Mouse (Mus musculus) myocyte (in vitro differentiated cells): Measurements from ENCODE around the gene Actl10. TPM values are rescaled to one million over a fixed set of nuclear protein-coding genes. Genes with fewer than 3 reads are reported as not detected.
A peak's percentile ranks its signal among the peaks of the same experiment; 100 is the strongest.

Experiments used
- H3K27me3 ChIP-seq: one replicate; pipeline ENCODE4 v1.6.1; 2011; ENCODE audit not compliant: control insufficient read depth, insufficient read depth, insufficient read length
- H3K36me3 ChIP-seq: one replicate; pipeline ENCODE4 v1.6.1; 2011; ENCODE audit not compliant: control insufficient read depth, insufficient read depth
- H3K4me2 ChIP-seq: one replicate; pipeline ENCODE4 v1.6.1; 2011; ENCODE audit warnings: low read depth, control low read depth
- H3K4me3 ChIP-seq: one replicate; pipeline ENCODE4 v1.5.1; 2011; ENCODE audit warnings: mild to moderate bottlenecking, control low read depth, moderate library complexity
- H3K79me2 ChIP-seq: one replicate; pipeline ENCODE4 v1.6.1; 2011; ENCODE audit not compliant: control insufficient read depth, insufficient read depth
- H3ac ChIP-seq: one replicate; pipeline ENCODE4 v1.6.1; 2011; ENCODE audit not compliant: control insufficient read depth, insufficient read length
- CEBPB ChIP-seq: IDR thresholded peaks from 2 replicates; pipeline ENCODE4 v1.6.1; 2011; ENCODE audit warnings: mild to moderate bottlenecking, moderate library complexity; ENCODE audit not compliant: poor library complexity, insufficient read depth, severe bottlenecking
- E2F4 ChIP-seq: IDR thresholded peaks from one replicate; pipeline ENCODE4 v1.6.1; 2011; ENCODE audit warnings: mild to moderate bottlenecking, control low read depth, moderate library complexity; ENCODE audit not compliant: insufficient read depth
- MAX ChIP-seq: IDR thresholded peaks from one replicate; pipeline ENCODE4 v1.6.1; 2011; ENCODE audit warnings: low read depth, mild to moderate bottlenecking, control low read depth
- MYOD1 ChIP-seq, 3 experiments: IDR thresholded peaks; one replicate each; pipeline ENCODE4 v1.6.1; 2011; ENCODE audit warnings: control low read depth in 2 of 3, low read depth in 2 of 3, mild to moderate bottlenecking in 2 of 3, moderate library complexity in 1 of 3; ENCODE audit not compliant: insufficient read length in 2 of 3, control insufficient read depth in 1 of 3
- MYOG ChIP-seq, 3 experiments: IDR thresholded peaks; one replicate each; pipeline ENCODE4 v1.6.1; 2011; ENCODE audit warnings: control low read depth in 2 of 3, low read depth in 2 of 3, mild to moderate bottlenecking in 2 of 3; ENCODE audit not compliant: insufficient read length in 2 of 3, control insufficient read depth in 1 of 3, insufficient read depth in 1 of 3
- POLR2A ChIP-seq: IDR thresholded peaks from one replicate; pipeline ENCODE4 v1.6.1; 2011; ENCODE audit warnings: low read depth, mild to moderate bottlenecking, control low read depth, moderate library complexity; ENCODE audit not compliant: insufficient read length
- POLR2AphosphoS2 ChIP-seq: IDR thresholded peaks from one replicate; pipeline ENCODE4 v1.6.1; 2011; ENCODE audit warnings: low read depth, control low read depth; ENCODE audit not compliant: insufficient read length
- REST ChIP-seq: IDR thresholded peaks from one replicate; pipeline ENCODE4 v1.6.1; 2011; ENCODE audit warnings: mild to moderate bottlenecking, control low read depth, moderate library complexity; ENCODE audit not compliant: insufficient read depth, insufficient read length
- SRF ChIP-seq: IDR thresholded peaks from one replicate; pipeline ENCODE4 v1.6.1; 2011; ENCODE audit warnings: low read depth; ENCODE audit not compliant: control insufficient read depth, insufficient read length
- TCF12 ChIP-seq: IDR thresholded peaks from one replicate; pipeline ENCODE4 v1.6.1; 2011; ENCODE audit warnings: mild to moderate bottlenecking, control low read depth; ENCODE audit not compliant: poor library complexity, insufficient read depth, severe bottlenecking
- TCF3 ChIP-seq: IDR thresholded peaks from one replicate; pipeline ENCODE4 v1.6.1; 2011; ENCODE audit warnings: low read depth, control low read depth; ENCODE audit not compliant: insufficient read length
- USF1 ChIP-seq: IDR thresholded peaks from one replicate; pipeline ENCODE4 v1.6.1; 2011; ENCODE audit warnings: low read depth, mild to moderate bottlenecking, control low read depth, moderate library complexity
- polyA plus RNA-seq: library from polyadenylated mRNA; unstranded; fragments of >200 nt; fragmentation: generic; extraction: Trizol; gene quantifications from one replicate; pipeline ENCODE4 v1.2.1, GENCODE M21; 2012; ENCODE audit warnings: missing spikeins

Actl10 gene
- polyA plus RNA-seq, 1 experiment: 0.17 TPM

GRCm38 (mm10) chr2:154555235-154555634, 3.7 kb downstream of the Actl10 start:
- H3ac ChIP-seq: no peak overlapping the region
- no peak overlapping the region for H3K4me2 ChIP-seq
- TF ChIP-seq MYOG (IDR thresholded peaks at IDR 0.05; ENCODE audit: control insufficient read depth in 1 of 3, insufficient read depth in 1 of 3, insufficient read length in 2 of 3, low read depth in 2 of 3): no peak
- TF ChIP-seq MYOD1 (IDR thresholded peaks at IDR 0.05; ENCODE audit: control insufficient read depth in 1 of 3, insufficient read length in 2 of 3, low read depth in 2 of 3): peak in 2 of 3 experiments; percentile 8 to 44
- no peak for TF ChIP-seq TCF12
- H3K79me2 ChIP-seq: no peaks in the 10 kb centered on the region
- H3K4me3 ChIP-seq: no peak overlapping the region
- H3K27me3 ChIP-seq: no peaks in the 10 kb centered on the region
- no peaks in the 10 kb centered on the region for H3K36me3 ChIP-seq

DNA sequence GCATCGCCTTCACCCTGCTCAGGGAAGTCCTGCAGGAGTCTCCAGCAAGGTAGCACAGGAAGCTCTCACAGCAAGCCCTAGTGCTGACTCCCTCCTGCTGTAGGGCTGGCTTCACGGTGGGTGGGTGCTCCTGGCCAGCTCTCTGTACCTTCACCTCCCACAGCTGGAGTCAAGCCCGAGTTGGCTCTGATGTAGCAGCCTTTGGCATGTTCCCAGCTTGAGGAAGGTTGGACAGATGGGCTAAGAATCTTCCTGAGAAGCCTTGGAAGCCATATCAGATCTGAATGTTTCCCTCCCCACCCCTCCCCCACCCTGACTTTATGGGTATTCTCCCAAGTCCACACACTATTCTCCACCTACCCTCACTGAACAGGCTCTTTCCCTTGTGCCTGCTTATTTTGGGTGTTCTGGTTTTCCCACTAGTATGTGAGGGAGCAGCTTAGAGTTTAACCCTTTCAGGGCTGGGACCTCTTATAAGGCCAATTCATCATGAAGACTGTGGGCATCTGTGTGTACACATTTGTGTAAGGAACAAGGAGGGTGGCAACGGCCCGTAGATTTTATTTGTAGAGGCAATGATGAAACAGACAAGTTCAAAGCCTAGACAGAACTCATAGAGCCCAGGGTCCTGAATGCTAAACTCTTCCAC, 5.7 kb downstream of the Actl10 start:
- no peak overlapping the region for H3K4me2 ChIP-seq
- no peaks in the 10 kb centered on the region for H3K79me2 ChIP-seq
- TF ChIP-seq MYOG (IDR thresholded peaks at IDR 0.05; ENCODE audit: control insufficient read depth in 1 of 3, insufficient read depth in 1 of 3, insufficient read length in 2 of 3, low read depth in 2 of 3) (no peak), TCF12 (no peak), CEBPB (no peak), USF1 (no peak), MAX (no peak), POLR2AphosphoS2 (no peak), SRF (no peak), REST (no peak), TCF3 (no peak), MYOD1 (IDR thresholded peaks at IDR 0.05; ENCODE audit: control insufficient read depth in 1 of 3, insufficient read length in 2 of 3, low read depth in 2 of 3) (no peak), E2F4 (no peak), POLR2A (no peak)

DNA sequence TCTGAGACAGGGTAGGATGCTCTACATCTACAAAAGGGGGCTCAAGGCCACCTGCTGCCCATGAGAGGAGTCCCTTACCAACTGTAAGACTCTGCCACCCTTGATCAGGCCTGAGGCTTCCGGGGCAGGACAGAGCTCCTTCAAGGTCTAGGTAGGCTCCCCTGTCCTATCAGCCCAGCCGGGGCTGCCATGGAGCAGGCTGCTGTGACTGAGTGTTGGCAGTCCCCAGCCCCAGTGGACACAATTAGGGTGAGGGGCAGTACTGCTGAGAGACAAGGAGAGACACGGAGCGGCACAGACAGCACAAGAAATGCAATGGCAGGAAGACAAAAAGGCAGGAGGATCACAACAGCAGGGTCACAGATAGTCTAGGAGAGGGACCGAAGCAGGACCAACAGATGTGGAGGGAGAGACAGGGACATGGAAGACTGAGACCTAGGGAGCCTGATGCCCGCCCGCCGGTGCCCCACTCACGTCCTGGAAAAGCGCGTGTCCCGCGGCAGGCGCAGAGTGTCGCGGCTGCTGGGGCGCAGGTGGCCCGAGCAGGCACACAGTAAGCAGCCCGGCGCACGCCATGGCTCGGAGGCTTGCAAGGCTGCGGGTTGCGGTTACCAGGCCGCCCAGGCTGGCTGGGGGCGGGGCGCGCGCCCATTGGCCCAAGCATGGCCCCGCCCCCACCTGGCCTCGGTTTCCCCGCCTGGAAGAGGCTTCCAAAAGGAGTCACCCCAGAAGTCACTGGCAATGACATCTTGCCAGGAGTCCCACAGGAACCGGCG, 6.9 kb downstream of the Actl10 start, which contains the start of gene Necab3:
TSS of gene Necab3 (minus strand) at position 627 of the 776 bp plus-strand sequence.
- Histone ChIP-seq H3K27me3 (no peaks in the 10 kb centered on the region), H3K4me3 (no peak within 1 kb of the TSS), H3K4me2 (no peak within 1 kb of the TSS), H3K79me2 (no peaks in the 10 kb centered on the region), H3K36me3 (peaks cover 5% of the 10 kb centered on the region), H3ac (no peak within 1 kb of the TSS)
- no peak for TF ChIP-seq USF1
- no peak for TF ChIP-seq POLR2A
- no peak for TF ChIP-seq TCF12
- no peak for TF ChIP-seq MYOG (IDR thresholded peaks at IDR 0.05; ENCODE audit: control insufficient read depth in 1 of 3, insufficient read depth in 1 of 3, insufficient read length in 2 of 3, low read depth in 2 of 3)
- TF ChIP-seq TCF3: no peak
- TF ChIP-seq POLR2AphosphoS2: no peak
- no peak for TF ChIP-seq REST
- no peak for TF ChIP-seq SRF
- TF ChIP-seq E2F4: no peak

More for the DNA sequence above, 5.7 kb downstream of the Actl10 start:
- H3K36me3 ChIP-seq: no peaks in the 10 kb centered on the region
- no peak overlapping the region for H3K4me3 ChIP-seq
- no peak overlapping the region for H3ac ChIP-seq
- no peaks in the 10 kb centered on the region for H3K27me3 ChIP-seq

GRCm38 (mm10) chr2:154563612-154564170, 12.1 kb downstream of the Actl10 start:
- Histone ChIP-seq H3K36me3 (peaks cover 5% of the 10 kb centered on the region), H3ac (no peak overlapping the region), H3K4me2 (no peak overlapping the region), H3K79me2 (peaks cover 15% of the 10 kb centered on the region), H3K4me3 (no peak overlapping the region), H3K27me3 (no peaks in the 10 kb centered on the region)
- TF ChIP-seq MYOD1 (IDR thresholded peaks at IDR 0.05; ENCODE audit: control insufficient read depth in 1 of 3, insufficient read length in 2 of 3, low read depth in 2 of 3) (no peak), SRF (no peak), USF1 (no peak), E2F4 (no peak), POLR2A (no peak), CEBPB (no peak), POLR2AphosphoS2 (no peak), TCF12 (no peak), MAX (no peak), REST (no peak), TCF3 (no peak), MYOG (IDR thresholded peaks at IDR 0.05; ENCODE audit: control insufficient read depth in 1 of 3, insufficient read depth in 1 of 3, insufficient read length in 2 of 3, low read depth in 2 of 3) (no peak)
